Mouse (Mus musculus) mesoderm, embryonic 11.5 days (tissue): ENCODE data around the gene Dnajc17.
A peak's percentile ranks its signal among the peaks of the same experiment; 100 is the strongest.

ENCODE experiments used
- DNase-seq: peaks from one replicate; pipeline ENCODE4 v3.0.0-alpha.2; 2012; ENCODE audit warnings: low read depth, low spot score

Gene Dnajc17

DNA sequence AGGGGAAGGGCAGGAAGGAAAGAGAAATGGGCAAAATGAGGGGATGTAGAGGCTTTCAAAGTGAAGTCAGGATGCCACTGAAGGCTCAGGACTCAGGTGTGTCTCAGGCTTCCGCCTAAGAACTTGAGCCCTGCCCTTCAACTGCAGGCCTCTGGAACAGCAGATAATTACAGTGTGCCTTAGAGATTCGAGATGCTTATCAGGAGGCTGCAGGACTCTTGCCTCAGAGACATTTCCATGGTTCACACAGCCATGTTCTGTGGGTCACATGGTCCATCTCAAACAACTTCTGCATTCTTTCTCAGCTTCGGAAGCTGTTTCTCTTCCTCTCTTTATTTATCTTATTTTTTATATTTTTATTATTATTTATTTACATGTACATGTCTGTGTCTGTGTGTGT lies 45.5 kb downstream of the Dnajc17 start:
- DNase-seq, result no peak

DNA sequence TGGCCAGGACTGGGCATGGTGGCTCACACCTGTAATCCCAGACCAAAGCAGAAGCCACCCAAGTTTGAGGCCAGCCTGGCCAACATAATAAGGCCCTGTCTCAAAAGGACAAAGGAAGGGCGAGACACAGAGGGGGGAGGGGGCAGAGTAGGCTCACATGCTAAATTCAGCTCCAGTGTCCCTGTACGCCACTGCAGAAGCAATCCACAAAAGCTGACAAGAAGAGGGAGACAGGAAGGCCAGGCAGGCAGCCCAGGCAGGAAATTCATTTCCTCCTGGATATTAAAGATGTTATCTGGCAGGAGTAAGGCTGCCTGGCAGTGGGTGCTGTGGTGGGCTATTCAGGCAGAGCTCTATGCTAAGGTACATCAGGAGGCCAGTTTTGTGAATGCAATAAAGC lies 47.3 kb downstream of the Dnajc17 start:
- DNase-seq, result no peak

DNA sequence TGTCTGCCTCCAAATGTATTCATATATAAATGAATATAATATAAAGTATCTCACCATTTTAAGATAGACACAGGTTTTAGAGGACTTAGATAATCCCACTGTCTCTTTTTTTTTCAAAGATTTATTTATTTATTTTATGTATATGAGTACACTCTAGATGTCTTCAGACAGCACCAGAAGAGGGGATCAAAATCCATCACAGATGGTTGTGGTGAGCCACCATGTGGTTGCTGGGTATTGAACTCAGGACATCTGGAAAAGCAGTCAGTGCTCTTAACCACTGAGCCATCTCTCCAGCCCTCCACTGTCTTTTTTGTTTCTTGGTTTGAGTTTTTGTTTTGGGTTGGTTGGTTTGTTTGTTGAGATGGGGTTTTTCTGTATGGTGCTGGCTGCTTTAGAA lies 50.8 kb downstream of the Dnajc17 start:
- no peak for DNase-seq

DNA sequence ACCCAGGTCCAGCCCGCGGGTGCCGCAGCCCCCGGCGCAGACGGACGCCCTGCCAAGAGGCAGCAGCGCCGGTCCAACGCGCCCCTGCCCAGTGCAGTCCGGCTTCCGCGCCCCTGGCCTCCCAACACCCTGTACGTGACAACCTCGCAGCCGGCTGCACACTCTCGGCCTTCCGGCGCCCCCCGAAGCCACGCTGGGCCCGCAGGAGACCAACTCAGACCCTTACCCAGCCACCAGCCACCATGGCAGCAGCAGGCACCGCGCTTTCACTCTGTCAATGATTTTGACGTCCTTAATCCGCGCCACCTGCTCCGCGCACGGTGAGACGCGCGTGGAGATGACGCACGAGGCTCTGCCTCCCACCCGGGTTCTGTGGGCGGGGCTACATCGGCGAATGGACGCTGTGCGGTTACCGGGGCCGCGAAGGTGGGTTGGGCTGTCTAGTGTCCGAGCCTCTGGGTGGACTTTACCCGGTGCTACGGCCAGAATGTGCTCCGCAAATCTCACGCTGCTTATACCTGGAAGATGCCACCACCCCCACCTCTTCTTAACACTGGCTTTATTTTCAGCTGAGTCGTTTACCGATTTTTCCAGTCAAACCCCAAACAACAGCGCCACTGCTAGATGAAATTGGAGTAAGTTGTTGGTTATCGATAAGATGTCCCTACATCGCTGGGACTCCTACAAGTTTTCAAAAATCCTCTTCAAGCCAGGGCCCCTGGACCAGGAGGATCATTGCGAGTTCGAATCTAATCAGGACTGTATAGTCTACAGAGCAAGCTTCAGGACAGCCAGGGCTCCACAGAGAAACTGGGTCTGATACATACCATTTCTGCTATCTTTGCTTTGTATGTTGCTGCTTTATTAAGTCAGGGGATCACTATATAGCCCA lies 51.7 kb downstream of the Dnajc17 start, which contains the start of gene Rmdn3:
Gene Rmdn3, minus strand, starts transcription at position 354 of the 892 bp plus-strand sequence.
- peak; percentile 96 for DNase-seq

DNA sequence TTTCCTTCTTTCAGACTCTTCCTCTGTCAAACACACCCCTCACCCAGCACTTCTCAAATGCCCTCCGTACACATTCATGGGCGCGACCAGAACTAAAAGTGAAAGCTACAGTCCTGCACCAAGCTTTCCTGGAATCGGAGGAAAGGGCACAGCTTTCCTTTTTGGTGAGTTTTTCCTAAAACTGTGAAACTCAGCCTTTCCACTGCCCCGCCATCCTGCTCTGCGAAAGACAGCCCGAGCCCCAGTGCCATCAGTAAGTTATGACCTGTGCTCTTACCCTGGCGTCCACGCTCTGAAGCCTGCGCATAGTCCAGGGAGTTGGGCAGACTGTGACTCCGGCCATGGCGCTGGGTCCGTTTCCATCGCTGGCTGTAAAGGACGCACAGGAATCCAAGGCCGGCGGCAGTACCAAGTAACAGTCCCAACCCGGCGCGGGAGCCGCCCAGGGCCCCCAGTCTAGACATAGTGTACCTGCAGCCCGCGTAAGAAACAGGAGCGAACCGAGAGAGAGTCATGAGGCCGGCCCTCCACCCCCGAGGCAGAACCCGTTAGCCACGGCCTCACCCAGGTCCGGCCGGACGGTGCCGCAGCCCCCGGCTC lies 52.4 kb downstream of the Dnajc17 start:
- DNase-seq, result no peak

DNA sequence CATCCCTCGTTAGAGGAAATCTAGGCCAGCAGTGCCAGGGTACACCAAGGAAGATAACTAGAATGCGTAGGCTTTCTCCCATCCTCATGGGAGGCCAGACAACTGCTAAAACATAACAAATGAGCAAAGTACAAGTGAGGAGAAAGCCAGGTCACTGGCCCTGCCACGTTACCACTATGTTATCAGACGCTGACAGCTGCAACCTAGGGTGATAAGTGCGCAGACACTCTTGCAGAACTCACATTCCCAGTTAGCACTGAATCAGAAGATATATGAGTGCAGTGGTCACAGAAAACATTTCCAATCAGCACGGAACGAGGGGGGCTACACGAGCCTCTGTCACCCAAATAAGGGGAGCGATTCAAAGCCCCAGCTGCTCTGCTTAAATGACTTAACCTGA lies 53.2 kb downstream of the Dnajc17 start:
- no peak for DNase-seq

DNA sequence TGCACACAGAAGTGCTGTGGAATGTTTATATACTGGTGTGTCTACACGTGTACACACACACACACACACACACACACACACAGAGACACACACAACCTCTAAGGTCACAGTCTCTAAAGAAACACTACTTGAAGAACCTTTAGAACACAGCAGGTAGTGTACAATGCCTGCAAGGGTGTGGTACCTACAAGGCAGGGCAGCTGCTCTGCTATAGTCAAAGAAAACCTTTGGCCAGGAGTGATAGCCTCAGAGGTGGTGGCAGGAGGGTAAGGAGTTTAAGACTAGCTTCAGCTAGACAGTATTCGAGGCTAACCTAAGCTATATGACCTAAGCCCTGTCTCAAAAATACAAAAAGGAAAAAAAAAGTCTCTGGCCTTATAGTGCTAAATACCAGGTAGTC lies 53.9 kb downstream of the Dnajc17 start:
- DNase-seq, result no peak

DNA sequence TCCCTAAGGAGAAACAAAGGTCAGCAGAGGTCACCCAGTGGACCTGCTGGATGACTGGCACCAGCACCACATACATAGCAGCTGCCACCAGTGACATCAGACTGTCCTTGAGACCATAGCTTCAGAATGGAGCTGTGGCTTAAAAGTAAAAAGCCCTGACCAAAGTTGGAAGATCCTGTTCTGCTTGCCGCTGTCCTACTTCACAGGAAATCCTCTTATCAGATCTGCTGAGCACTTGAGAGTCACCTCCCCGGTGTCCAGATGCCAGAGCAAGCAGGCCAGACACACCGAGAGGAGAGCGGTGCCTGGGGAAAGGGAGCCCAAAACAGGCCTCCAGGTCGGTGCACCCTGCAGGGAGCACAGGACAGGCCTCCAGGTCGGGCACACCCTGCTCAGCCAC lies 56.3 kb downstream of the Dnajc17 start:
- DNase-seq, result no peak

DNA sequence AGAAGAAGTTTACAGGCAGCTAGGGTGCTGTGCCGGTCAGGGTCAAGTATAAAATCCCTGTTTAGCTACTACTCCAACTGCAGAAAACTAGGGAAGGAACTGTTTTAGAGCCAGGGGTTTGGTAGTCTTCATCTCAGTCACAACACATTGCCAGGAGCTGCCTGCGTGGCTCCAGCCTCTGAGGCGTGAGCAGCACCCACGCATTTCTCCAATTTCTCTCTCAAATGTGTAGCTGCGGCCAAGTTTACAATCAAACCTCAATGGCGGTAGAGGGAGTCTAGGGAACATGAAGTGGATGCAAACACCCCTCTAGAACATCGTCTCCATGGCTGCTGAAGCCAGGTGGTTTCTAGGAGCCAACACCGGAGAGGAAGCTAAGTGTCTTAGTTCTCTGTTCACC lies 60.8 kb downstream of the Dnajc17 start:
- no peak for DNase-seq

DNA sequence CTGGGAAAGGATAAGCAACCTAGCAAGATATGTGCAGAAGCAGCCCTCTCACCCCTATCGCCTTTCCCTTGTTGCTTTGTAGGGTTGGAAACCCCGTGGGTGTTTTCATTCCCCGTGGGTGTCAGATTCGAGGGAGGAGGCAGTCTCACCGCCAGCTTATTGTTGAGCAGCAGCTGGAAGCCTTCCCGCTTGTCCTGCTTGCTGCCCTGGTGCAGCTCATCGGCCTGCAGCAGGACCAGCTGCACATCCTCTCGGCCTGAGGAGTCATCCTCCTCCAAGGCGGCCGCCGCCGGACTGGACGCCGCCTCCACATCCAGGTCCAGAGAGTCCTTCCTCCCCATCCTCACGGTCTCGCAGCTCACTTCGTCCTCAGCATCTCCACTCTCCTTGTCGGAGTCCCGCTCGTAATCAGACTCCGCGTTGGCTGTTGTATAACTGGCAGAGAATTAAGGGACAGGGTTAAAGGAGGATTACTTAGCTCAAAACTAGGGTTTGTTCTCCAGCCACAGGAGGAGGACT lies 61.4 kb downstream of the Dnajc17 start:
- no peak for DNase-seq

DNA sequence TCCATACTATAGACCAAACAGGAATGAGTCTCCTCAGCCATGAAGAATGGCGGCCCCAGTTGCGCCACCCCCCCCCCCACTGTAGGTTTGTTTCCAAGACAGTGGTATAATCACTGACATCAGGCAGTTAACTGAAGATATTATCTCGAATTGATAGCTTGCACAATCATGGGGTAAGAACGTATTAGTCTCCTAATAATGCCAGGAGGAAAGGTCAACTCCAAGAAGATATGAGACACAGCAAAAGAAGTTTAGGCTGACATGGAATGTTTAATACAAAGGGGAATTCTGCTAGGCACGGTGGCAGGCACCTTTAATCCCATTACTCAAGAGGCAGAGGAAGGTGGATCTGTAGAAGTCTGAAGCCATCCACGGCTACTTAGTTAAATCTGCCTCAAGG lies 62.2 kb downstream of the Dnajc17 start:
- no peak for DNase-seq

DNA sequence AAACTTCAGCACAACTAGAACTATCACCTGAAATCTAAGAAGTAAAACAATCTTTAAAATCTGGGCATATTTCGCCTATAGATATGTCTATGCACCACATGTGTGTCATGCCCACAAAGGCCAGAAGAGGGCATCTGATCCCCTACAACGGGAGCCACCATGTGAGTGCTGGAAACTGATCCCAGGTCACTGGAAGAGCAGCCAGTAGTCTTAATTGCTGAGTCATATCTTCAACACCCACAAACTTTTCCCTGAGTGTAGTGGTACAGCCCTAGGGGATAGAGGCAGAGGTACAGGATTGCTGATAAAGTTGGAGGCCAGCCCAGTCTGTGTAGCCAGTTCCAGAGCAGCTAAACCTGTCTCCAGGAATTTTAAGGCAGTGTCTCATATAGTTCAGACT lies 63.4 kb downstream of the Dnajc17 start:
- no peak for DNase-seq

DNA sequence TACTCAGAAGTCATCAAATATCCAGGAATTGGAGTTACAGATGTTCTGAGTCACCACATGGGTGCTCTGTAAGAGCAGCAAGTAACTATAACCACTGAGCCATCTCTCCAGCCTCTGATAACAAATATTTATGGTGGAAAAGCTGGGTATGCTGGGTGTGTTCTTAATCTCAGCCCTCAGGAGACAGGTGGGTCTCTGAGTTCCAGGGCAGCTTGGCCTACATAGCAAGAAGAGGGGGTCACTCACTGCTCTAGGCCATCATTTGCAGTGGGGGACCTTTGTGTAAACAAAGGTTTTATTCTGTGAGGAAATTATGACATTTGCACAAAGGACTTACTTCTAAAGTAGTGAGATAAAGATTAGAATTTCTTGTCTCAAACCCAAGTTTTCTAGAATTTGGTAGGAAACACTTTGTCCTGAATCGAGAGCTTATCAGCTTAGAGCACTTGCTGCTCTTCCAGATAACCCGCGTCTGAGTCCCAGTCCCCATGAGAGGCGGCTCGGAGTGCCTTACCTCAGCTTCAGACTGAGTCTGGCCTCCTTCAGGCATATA lies 72.2 kb downstream of the Dnajc17 start:
- DNase-seq, result no peak
